Mouse (Mus musculus) CH12.LX (cell line): Measurements from ENCODE around the gene Tmem269. TPM values are rescaled to one million over a fixed set of nuclear protein-coding genes. Genes with fewer than 3 reads are reported as not detected.

Experiments used
- DNase-seq: peaks from one replicate; pipeline ENCODE4 v3.0.0-alpha.2; 2013; ENCODE audit errors: extremely low read depth
- H3K27ac ChIP-seq: 2 replicates; pipeline ENCODE4 v1.5.1; 2012; ENCODE audit warnings: low read depth, mild to moderate bottlenecking, control low read depth, moderate library complexity; ENCODE audit not compliant: insufficient read depth
- H3K27me3 ChIP-seq: replicated peaks from 2 replicates; pipeline ENCODE3; 2012; ENCODE audit warnings: inconsistent platforms
- H3K36me3 ChIP-seq, 2 experiments: replicated peaks in 1 of 2; 2 replicates each; pipeline versions ENCODE3 to v1.6.1; 2012; ENCODE audit warnings: inconsistent platforms in 1 of 2, low read length in 1 of 2, mild to moderate bottlenecking in 1 of 2, mixed read lengths in 1 of 2, moderate library complexity in 1 of 2; ENCODE audit not compliant: control insufficient read depth in 1 of 2, insufficient read depth in 1 of 2
- H3K4me1 ChIP-seq, 2 experiments: 2 replicates each; pipeline ENCODE4 v1.6.1; 2012; ENCODE audit warnings: inconsistent platforms in 1 of 2, moderate library complexity in 1 of 2; ENCODE audit not compliant: insufficient read depth in 2 of 2, control insufficient read depth in 1 of 2
- H3K4me2 ChIP-seq: 2 replicates; pipeline ENCODE4 v1.6.1; 2012; ENCODE audit warnings: low read depth, mild to moderate bottlenecking, control low read depth; ENCODE audit not compliant: poor library complexity, insufficient read depth, severe bottlenecking
- H3K4me3 ChIP-seq, 3 experiments: fragments of 150-350 bp in 1 of 3; sonication (generic) in 1 of 3; replicated peaks in 1 of 3; 2 replicates each; pipeline versions ENCODE3 to v1.5.1; 2011 to 2012; ENCODE audit warnings: low read depth in 2 of 3, low read length in 2 of 3, mild to moderate bottlenecking in 2 of 3, moderate library complexity in 2 of 3, control low read depth in 1 of 3, improper control_type of control experiment in 1 of 3, inconsistent platforms in 1 of 3, mixed read lengths in 1 of 3; ENCODE audit not compliant: poor library complexity in 1 of 3
- H3K79me2 ChIP-seq: replicated peaks from 2 replicates; pipeline ENCODE4 v1.6.1; 2012; ENCODE audit warnings: mild to moderate bottlenecking, moderate library complexity; ENCODE audit not compliant: control insufficient read depth, poor library complexity, insufficient read depth, severe bottlenecking; ENCODE audit errors: extremely low read depth
- H3K9ac ChIP-seq: 2 replicates; pipeline ENCODE4 v1.6.1; 2012; ENCODE audit warnings: low read depth, mild to moderate bottlenecking, control low read depth, moderate library complexity; ENCODE audit not compliant: insufficient read depth
- H3K9me3 ChIP-seq: replicated peaks from 2 replicates; pipeline ENCODE3; 2012; ENCODE audit warnings: low read length, inconsistent platforms, mixed read lengths
- CTCF ChIP-seq, 2 experiments: IDR thresholded peaks in 1 of 2; conservative IDR thresholded peaks in 1 of 2; 2 replicates each; pipeline ENCODE4 v1.5.1; 2011 to 2012; ENCODE audit warnings: low read depth in 2 of 2, low read length in 2 of 2, improper control_type of control experiment in 1 of 2, inconsistent platforms in 1 of 2, mild to moderate bottlenecking in 1 of 2, moderate library complexity in 1 of 2
- ELF1 ChIP-seq: IDR thresholded peaks from 2 replicates; pipeline ENCODE4 v1.6.1; 2014; ENCODE audit warnings: low read depth, mild to moderate bottlenecking, inconsistent platforms, low read length, improper control_type of control experiment
- EP300 ChIP-seq: IDR thresholded peaks from 2 replicates; pipeline ENCODE4 v1.6.1; 2011; ENCODE audit warnings: low read length, improper control_type of control experiment
- ETS1 ChIP-seq: conservative IDR thresholded peaks from 2 replicates; pipeline ENCODE4 v1.6.1; 2012; ENCODE audit warnings: low read depth, mild to moderate bottlenecking, inconsistent platforms, low read length, improper control_type of control experiment, moderate library complexity
- HCFC1 ChIP-seq: IDR thresholded peaks from 2 replicates; pipeline ENCODE4 v1.6.1; 2012; ENCODE audit warnings: low read depth, mild to moderate bottlenecking, inconsistent platforms, low read length, improper control_type of control experiment
- IRF4 ChIP-seq: IDR thresholded peaks from 2 replicates; pipeline ENCODE4 v1.6.1; 2014; ENCODE audit warnings: low read depth, mild to moderate bottlenecking, inconsistent platforms, low read length, improper control_type of control experiment
- JUN ChIP-seq: IDR thresholded peaks from 2 replicates; pipeline ENCODE4 v1.6.1; 2011; ENCODE audit warnings: low read depth, mild to moderate bottlenecking, low read length, improper control_type of control experiment, moderate library complexity; ENCODE audit not compliant: insufficient read depth
- JUND ChIP-seq: conservative IDR thresholded peaks from 2 replicates; pipeline ENCODE4 v1.6.1; 2011; ENCODE audit warnings: low read depth, low read length, improper control_type of control experiment
- KAT2A ChIP-seq: IDR thresholded peaks from 2 replicates; pipeline ENCODE4 v1.6.1; 2012; ENCODE audit warnings: low read length, improper control_type of control experiment, inconsistent platforms; ENCODE audit not compliant: insufficient replicate concordance
- MAFK ChIP-seq: IDR thresholded peaks from 2 replicates; pipeline ENCODE4 v1.6.1; 2011; ENCODE audit warnings: low read length, improper control_type of control experiment; ENCODE audit not compliant: insufficient replicate concordance
- MAZ ChIP-seq: IDR thresholded peaks from 2 replicates; pipeline ENCODE4 v1.6.1; 2012; ENCODE audit warnings: low read depth, mild to moderate bottlenecking, inconsistent platforms, low read length, improper control_type of control experiment, moderate library complexity
- MEF2A ChIP-seq: IDR thresholded peaks from 2 replicates; pipeline ENCODE4 v1.6.1; 2014; ENCODE audit warnings: low read depth, mild to moderate bottlenecking, inconsistent platforms, low read length, improper control_type of control experiment, borderline replicate concordance
- NELFE ChIP-seq: IDR thresholded peaks from 2 replicates; pipeline ENCODE4 v1.6.1; 2011; ENCODE audit warnings: low read depth, low read length, improper control_type of control experiment
- NRF1 ChIP-seq: IDR thresholded peaks from 2 replicates; pipeline ENCODE4 v1.6.1; 2014; ENCODE audit warnings: low read depth, mild to moderate bottlenecking, inconsistent platforms, low read length, improper control_type of control experiment, moderate library complexity
- POLR2AphosphoS2 ChIP-seq: IDR thresholded peaks from 2 replicates; pipeline ENCODE4 v1.6.1; 2011; ENCODE audit warnings: low read depth, low read length, improper control_type of control experiment
- RAD21 ChIP-seq: IDR thresholded peaks from 2 replicates; pipeline ENCODE4 v1.6.1; 2011; ENCODE audit warnings: low read depth, mild to moderate bottlenecking, low read length, improper control_type of control experiment, moderate library complexity
- SMC3 ChIP-seq: IDR thresholded peaks from 2 replicates; pipeline ENCODE4 v1.6.1; 2011; ENCODE audit warnings: low read depth, low read length, improper control_type of control experiment
- TCF12 ChIP-seq: IDR thresholded peaks from 2 replicates; pipeline ENCODE4 v1.6.1; 2014; ENCODE audit warnings: low read depth, mild to moderate bottlenecking, inconsistent platforms, low read length, improper control_type of control experiment
- UBTF ChIP-seq: IDR thresholded peaks from 2 replicates; pipeline ENCODE4 v1.6.1; 2012; ENCODE audit warnings: low read depth, mild to moderate bottlenecking, inconsistent platforms, low read length, improper control_type of control experiment, moderate library complexity
- USF1 ChIP-seq: IDR thresholded peaks from 2 replicates; pipeline ENCODE4 v1.6.1; 2014; ENCODE audit warnings: low read depth, mild to moderate bottlenecking, inconsistent platforms, low read length, improper control_type of control experiment
- ZC3H11A ChIP-seq: IDR thresholded peaks from 2 replicates; pipeline ENCODE4 v1.6.1; 2012; ENCODE audit warnings: low read depth, mild to moderate bottlenecking, inconsistent platforms, low read length, improper control_type of control experiment
- ZKSCAN1 ChIP-seq: IDR thresholded peaks from 2 replicates; pipeline ENCODE4 v1.6.1; 2012; ENCODE audit warnings: low read depth, inconsistent platforms, low read length, improper control_type of control experiment, borderline replicate concordance
- ZMIZ1 ChIP-seq: IDR thresholded peaks from 2 replicates; pipeline ENCODE4 v1.6.1; 2012; ENCODE audit warnings: low read depth, mild to moderate bottlenecking, inconsistent platforms, low read length, improper control_type of control experiment
- dilution Hi-C: fragments of 300-500 bp; cut with MboI; formaldehyde crosslinking; loops from 2 replicates; pipeline ENCODE4 v1.14.3; 2020; ENCODE audit warnings: low sequenced_read_pairs; ENCODE audit not compliant: extremely low pct_unique_long_range_greater_than_20kb, extremely low pct_ligation_motif_present
- in situ Hi-C: fragments of 300-500 bp; cut with MboI; formaldehyde crosslinking; loops from 3 replicates; pipeline ENCODE4 v1.14.3; 2019; ENCODE audit warnings: low sequenced_read_pairs, low pct_ligation_motif_present, low pct_unique_long_range_greater_than_20kb, mixed read lengths
- polyA plus RNA-seq: library from polyadenylated mRNA; unstranded; fragments of >175 nt; gene quantifications from 2 replicates; pipeline ENCODE4 v1.2.1, GENCODE M21; 2012; ENCODE audit warnings: low read depth; ENCODE audit not compliant: insufficient read length
- total RNA-seq, 2 experiments: library from RNA; depleted of rRNA; stranded (reverse); fragments of 300-350 nt in 1 of 2; fragments of >200 nt in 1 of 2; gene quantifications; 2 replicates each; pipeline ENCODE4 v1.2.3; 2012 to 2014

The Tmem269 gene
- total and polyA plus RNA-seq, 3 experiments = 0.16 TPM; not detected in 2

- H3K27ac ChIP-seq = no peak overlapping the region
- in situ Hi-C loops (loop anchor here (10.0 kb wide), 1 partner anchor 287 kb away; the partner anchor contains the start of genes Foxj3 and Frg2f1), dilution Hi-C loops (no loop called here)
- no peak overlapping the region for H3K9ac ChIP-seq
- no peaks in the 10 kb centered on the region for H3K4me1 ChIP-seq
- H3K79me2 ChIP-seq = no peaks in the 10 kb centered on the region
- peak; percentile 56 for DNase-seq
- TF ChIP-seq UBTF (no peak), USF1 (no peak), ZKSCAN1 (no peak), NELFE (no peak), MAZ (no peak), EP300 (no peak), TCF12 (0 out of 2 replicates have a peak, but pooled peaks have one; percentile 17), MAFK (no peak), RAD21 (peak; percentile 83), MEF2A (no peak), IRF4 (no peak), HCFC1 (no peak), JUN (no peak), ZMIZ1 (no peak), SMC3 (peak; percentile 86), POLR2AphosphoS2 (no peak), CTCF (conservative IDR thresholded peaks at IDR 0.05 in 1 of 2, IDR thresholded peaks at IDR 0.05 in 1 of 2; ENCODE audit: low read depth in 2 of 2, low read length in 2 of 2) (peak in 1 of 2 experiments; percentile 89; a peak in 3 of 4 replicates), NRF1 (no peak), ZC3H11A (peak; percentile 41), JUND (no peak), ETS1 (no peak), ELF1 (no peak), KAT2A (no peak)
- peaks cover 8 to 57% of the 10 kb centered on the region in 2 experiments for H3K36me3 ChIP-seq
- H3K27me3 ChIP-seq = no peaks in the 10 kb centered on the region
- no peaks in the 10 kb centered on the region for H3K9me3 ChIP-seq
- H3K4me3 ChIP-seq = no peak overlapping the region
- no peak overlapping the region for H3K4me2 ChIP-seq
These were observed 29.6 kb upstream of the Tmem269 start for GRCm38 (mm10) chr4:119247462-119248235.
